Mouse (Mus musculus) liver, postnatal 0 days (tissue): ENCODE results near the gene Ap3b2. TPM values are rescaled to one million over a fixed set of nuclear protein-coding genes. Genes with fewer than 3 reads are reported as not detected.

Experiments
- ATAC-seq: fragments of 200-750 bp; cut with Nextera tagmentation; 2 replicates; pipeline ENCODE4 v1.8.0; 2017; ENCODE audit warnings: mild to moderate bottlenecking, moderate library complexity
- DNase-seq: peaks from one replicate; pipeline ENCODE4 v3.0.0-alpha.2; 2016
- H3K27ac ChIP-seq: fragments of 300-500 bp; sonication (generic); 2 replicates; pipeline ENCODE4 v1.5.1; 2014; ENCODE audit warnings: antibody characterized with exemption, moderate library complexity, mild to moderate bottlenecking, low read depth
- H3K27me3 ChIP-seq: fragments of 300-500 bp; sonication (generic); 2 replicates; pipeline ENCODE4 v1.6.1; 2014; ENCODE audit warnings: low read length, control low read depth, mixed read lengths; ENCODE audit not compliant: insufficient read depth
- H3K36me3 ChIP-seq: fragments of 300-500 bp; sonication (generic); replicated peaks from 2 replicates; pipeline ENCODE4 v1.6.1; 2014; ENCODE audit warnings: mild to moderate bottlenecking, control low read depth, low read length, moderate library complexity, mixed read lengths; ENCODE audit not compliant: insufficient read depth
- H3K4me1 ChIP-seq: fragments of 300-500 bp; sonication (generic); 2 replicates; pipeline ENCODE4 v1.6.1; 2014; ENCODE audit warnings: antibody characterized with exemption, mild to moderate bottlenecking, control low read depth; ENCODE audit not compliant: insufficient read depth
- H3K4me2 ChIP-seq: fragments of 300-500 bp; sonication (generic); 2 replicates; pipeline ENCODE4 v1.6.1; 2014; ENCODE audit warnings: low read depth, mild to moderate bottlenecking, low read length, moderate library complexity, mixed read lengths
- H3K4me3 ChIP-seq: fragments of 300-500 bp; sonication (generic); 2 replicates; pipeline ENCODE4 v1.5.1; 2014; ENCODE audit warnings: low read depth, low read length
- H3K9ac ChIP-seq: fragments of 300-500 bp; sonication (generic); replicated peaks from 2 replicates; pipeline ENCODE4 v1.6.1; 2014; ENCODE audit warnings: mild to moderate bottlenecking, moderate library complexity
- H3K9me3 ChIP-seq: fragments of 300-500 bp; sonication (generic); 2 replicates; pipeline ENCODE4 v1.6.1; 2016; ENCODE audit warnings: mild to moderate bottlenecking, control low read depth, low read length, mixed read lengths
- CTCF ChIP-seq: sonication (generic); IDR thresholded peaks from 2 replicates; pipeline ENCODE4 v1.5.1; 2016; ENCODE audit warnings: antibody characterized with exemption, low read depth
- EP300 ChIP-seq: IDR thresholded peaks from 2 replicates; pipeline ENCODE4 v1.6.1; 2016; ENCODE audit warnings: antibody characterized with exemption, low read depth, mild to moderate bottlenecking
- WGBS: fragments of 180-500 bp; shearing (Covaris S2); extraction: QIAGEN DNeasy Blood & Tissue Kit; methylation state at CpG from one replicate; pipeline ENCODE4 v1.1.7; 2014; ENCODE audit not compliant: insufficient replicate concordance; 5-methylcytosine and 5-hydroxymethylcytosine counted together
- microRNA counts: library from miRNA; unstranded; fragments of <30 nt; microRNA quantifications from one replicate; lab custom pipeline; 2015
- polyA plus RNA-seq: library from polyadenylated mRNA; unstranded; fragments of >200 nt; fragmentation: Nextera tagmentation; extraction: Ambion mirVana; gene quantifications from 2 replicates; pipeline ENCODE4 v1.2.1, GENCODE M21; 2015

Ap3b2 gene
- polyA plus RNA-seq, 1 experiment from 2014 or later, result 0.07 TPM

DNA sequence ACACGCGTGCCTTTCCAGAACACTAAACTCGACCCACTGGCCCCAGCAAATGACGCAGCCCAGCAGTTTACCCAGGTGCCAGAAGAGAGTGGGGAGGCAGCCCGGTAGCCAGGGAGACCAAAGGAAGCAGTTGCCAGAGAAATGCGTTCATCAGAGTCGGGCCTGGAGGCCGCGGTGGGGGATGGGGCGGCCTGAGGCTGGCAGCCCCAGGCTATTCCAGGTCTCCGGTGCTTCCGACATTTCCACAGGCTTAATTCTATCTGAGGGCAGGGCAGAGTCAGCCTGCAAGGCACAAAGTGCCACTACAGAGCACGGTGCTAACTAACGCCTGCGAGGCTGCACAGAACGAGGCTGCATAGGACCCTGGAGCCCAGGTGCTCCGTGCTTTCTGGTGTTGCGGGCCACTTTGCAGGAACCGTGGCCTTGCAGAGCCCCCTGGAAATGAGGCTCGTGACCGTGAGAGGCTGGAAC, 40.7 kb downstream of the Ap3b2 start:
- TF ChIP-seq CTCF (no peak), EP300 (no peak)

More for the DNA sequence above, 40.7 kb downstream of the Ap3b2 start:
- ATAC-seq, result no peak
- H3K27ac ChIP-seq, result no peak overlapping the region
- H3K36me3 ChIP-seq, result no peaks in the 10 kb centered on the region
- H3K4me2 ChIP-seq, result no peak overlapping the region
- peaks cover 14% of the 10 kb centered on the region for H3K4me1 ChIP-seq
- no peak overlapping the region for H3K4me3 ChIP-seq
- H3K9me3 ChIP-seq, result no peaks in the 10 kb centered on the region
- H3K9ac ChIP-seq, result no peak overlapping the region
- peaks cover 66% of the 10 kb centered on the region for H3K27me3 ChIP-seq
- 8% methylated on average over 21 of the region's 21 CpGs for whole genome bisulfite sequencing
- DNase-seq, result no peak

MicroRNAs encoded within 50 kb of the gene (microRNA counts, 519-probe panel; counts per million panel counts)
- 3,123 counts per million, percentile 32 among the panel's probes with 10 or more counts for microRNA mmu-miR-1839-3p (lab: Ali Mortazavi, UCI)
- 5,007 counts per million, percentile 57 among the panel's probes with 10 or more counts for microRNA mmu-miR-1839-5p (lab: Ali Mortazavi, UCI)

Other genes with a start within 250 kb of the Ap3b2 start
- gene Rps17, start 148.7 kb downstream of the Ap3b2 start, polyA plus RNA-seq, result 684 and 710 TPM in 2 replicates
- gene Cpeb1, start 38.5 kb downstream of the Ap3b2 start, polyA plus RNA-seq, result 0.08 and 0.28 TPM in 2 replicates
- not detected in 2 replicates for gene BC048679, start 4.4 kb upstream of the Ap3b2 start, polyA plus RNA-seq
- gene Fsd2, start 73.0 kb upstream of the Ap3b2 start, polyA plus RNA-seq, result 0.28 and 0.50 TPM in 2 replicates
- 7.0 and 8.1 TPM in 2 replicates for gene Whamm, start 77.3 kb upstream of the Ap3b2 start, polyA plus RNA-seq
- gene Homer2, start 213.6 kb upstream of the Ap3b2 start, polyA plus RNA-seq, result 8.6 and 9.1 TPM in 2 replicates